Mouse (Mus musculus) layer of hippocampus, postnatal 25 days (tissue): ENCODE data around the gene Rnf212b. TPM values are rescaled to one million over a fixed set of nuclear protein-coding genes. Genes with fewer than 3 reads are reported as not detected.
A peak's percentile ranks its signal among the peaks of the same experiment; 100 is the strongest.
"Not testable (repeated sequence)": the region's sequence is repeated elsewhere in the genome, so short reads cannot be mapped to it uniquely, and the experiment has no call there.

Source experiments
- DNase-seq, 2 experiments: peaks; one replicate each; pipeline ENCODE4 v3.0.0; 2022; ENCODE audit warnings: mixed read lengths in 2 of 2, low spot score in 1 of 2; ENCODE audit errors: extremely low spot score in 1 of 2
- total RNA-seq, 2 experiments: library from RNA; stranded (reverse); gene quantifications; 2 replicates each; pipeline ENCODE4 v1.2.3; 2021

Rnf212b gene
- total RNA-seq, result not detected

GRCm38 (mm10) chr14:54813991-54814390, at the start of gene Rnf212b:
TSS of gene Rnf212b (plus strand) at chr14:54814141.
- no peak for DNase-seq

GRCm38 (mm10) chr14:54766937-54767336, 47.0 kb upstream of the Rnf212b start:
- not testable (repeated sequence) for DNase-seq

- no peak for DNase-seq
These were observed 45.5 kb upstream of the Rnf212b start for GRCm38 (mm10) chr14:54768314-54769067.

GRCm38 (mm10) chr14:54769068-54769425, 44.9 kb upstream of the Rnf212b start:
- DNase-seq, result no peak

- DNase-seq, result no peak
These were observed 43.6 kb upstream of the Rnf212b start for GRCm38 (mm10) chr14:54770373-54770772.

GRCm38 (mm10) chr14:54772333-54772856, 41.5 kb upstream of the Rnf212b start:
- peak; percentile 49 to 51 for DNase-seq

GRCm38 (mm10) chr14:54775534-54776041, 38.4 kb upstream of the Rnf212b start:
- DNase-seq, result no peak

- no peak for DNase-seq
These were observed 37.2 kb upstream of the Rnf212b start for GRCm38 (mm10) chr14:54776768-54777167.

GRCm38 (mm10) chr14:54777893-54778292, 36.0 kb upstream of the Rnf212b start:
- DNase-seq, result no peak

- DNase-seq, result no peak
These were observed 33.9 kb upstream of the Rnf212b start for GRCm38 (mm10) chr14:54780084-54780483.

GRCm38 (mm10) chr14:54780836-54781609, 32.9 kb upstream of the Rnf212b start:
- DNase-seq, result peak; percentile 40 to 54

- DNase-seq, result peak; percentile 61 to 74
These were observed 32.2 kb upstream of the Rnf212b start, which contains the start of gene Slc7a8 for GRCm38 (mm10) chr14:54781610-54782365. TSS of gene Slc7a8 (minus strand) at chr14:54781946.

GRCm38 (mm10) chr14:54782971-54783370, 31.0 kb upstream of the Rnf212b start:
- DNase-seq, result no peak

GRCm38 (mm10) chr14:54785898-54786297, 28.0 kb upstream of the Rnf212b start:
- peak in 1 of 2 experiments; percentile 67 for DNase-seq

- no peak for DNase-seq
These were observed 27.5 kb upstream of the Rnf212b start for GRCm38 (mm10) chr14:54786489-54786888.

- no peak for DNase-seq
These were observed 26.7 kb upstream of the Rnf212b start for GRCm38 (mm10) chr14:54787226-54787625.

- DNase-seq, result no peak
These were observed 25.7 kb upstream of the Rnf212b start for GRCm38 (mm10) chr14:54788231-54788630.

- no peak for DNase-seq
These were observed 21.8 kb upstream of the Rnf212b start for GRCm38 (mm10) chr14:54792166-54792565.

- DNase-seq, result no peak
These were observed 20.6 kb upstream of the Rnf212b start for GRCm38 (mm10) chr14:54793351-54793750.
